Mouse (Mus musculus) embryonic facial prominence, embryonic 12.5 days (tissue): ENCODE data around the gene Flt3l. TPM values are rescaled to one million over a fixed set of nuclear protein-coding genes. Genes with fewer than 3 reads are reported as not detected.

Experiments
- ATAC-seq: fragments of 200-750 bp; cut with Nextera tagmentation; 2 replicates; pipeline ENCODE4 v1.8.0; 2017; ENCODE audit not compliant: insufficient number of reproducible peaks, insufficient read depth, low FRiP score, low TSS enrichment
- H3K27ac ChIP-seq: fragments of 300-500 bp; sonication (generic); 2 replicates; pipeline ENCODE4 v1.5.1; 2016; ENCODE audit warnings: mild to moderate bottlenecking
- H3K27me3 ChIP-seq: fragments of 300-500 bp; sonication (generic); 2 replicates; pipeline ENCODE4 v1.6.1; 2016; ENCODE audit warnings: mild to moderate bottlenecking, moderate library complexity
- H3K36me3 ChIP-seq: fragments of 300-500 bp; sonication (generic); 2 replicates; pipeline ENCODE4 v1.6.1; 2016; ENCODE audit warnings: mild to moderate bottlenecking
- H3K4me1 ChIP-seq: fragments of 300-500 bp; sonication (generic); 2 replicates; pipeline ENCODE4 v1.6.1; 2016
- H3K4me2 ChIP-seq: fragments of 300-500 bp; sonication (generic); replicated peaks from 2 replicates; pipeline ENCODE4 v1.6.1; 2016; ENCODE audit warnings: mild to moderate bottlenecking, moderate library complexity
- H3K4me3 ChIP-seq: fragments of 300-500 bp; sonication (generic); 2 replicates; pipeline ENCODE4 v1.5.1; 2016; ENCODE audit warnings: mild to moderate bottlenecking
- H3K9ac ChIP-seq: fragments of 300-500 bp; sonication (generic); 2 replicates; pipeline ENCODE4 v1.6.1; 2016; ENCODE audit warnings: mild to moderate bottlenecking, moderate library complexity
- H3K9me3 ChIP-seq: fragments of 300-500 bp; sonication (generic); 2 replicates; pipeline ENCODE4 v1.6.1; 2016; ENCODE audit warnings: mild to moderate bottlenecking, moderate library complexity
- WGBS: fragments of 180-500 bp; shearing (Covaris S2); methylation state at CpG from one replicate; pipeline ENCODE4 v1.1.7; 2016; 5-methylcytosine and 5-hydroxymethylcytosine counted together
- polyA plus RNA-seq: library from polyadenylated mRNA; unstranded; fragments of >200 nt; fragmentation: Nextera tagmentation; extraction: Ambion mirVana; gene quantifications from 2 replicates; pipeline ENCODE4 v1.2.1, GENCODE M21; 2016

The Flt3l gene
- polyA plus RNA-seq, 1 experiment from 2014 or later: 1.1 TPM

DNA sequence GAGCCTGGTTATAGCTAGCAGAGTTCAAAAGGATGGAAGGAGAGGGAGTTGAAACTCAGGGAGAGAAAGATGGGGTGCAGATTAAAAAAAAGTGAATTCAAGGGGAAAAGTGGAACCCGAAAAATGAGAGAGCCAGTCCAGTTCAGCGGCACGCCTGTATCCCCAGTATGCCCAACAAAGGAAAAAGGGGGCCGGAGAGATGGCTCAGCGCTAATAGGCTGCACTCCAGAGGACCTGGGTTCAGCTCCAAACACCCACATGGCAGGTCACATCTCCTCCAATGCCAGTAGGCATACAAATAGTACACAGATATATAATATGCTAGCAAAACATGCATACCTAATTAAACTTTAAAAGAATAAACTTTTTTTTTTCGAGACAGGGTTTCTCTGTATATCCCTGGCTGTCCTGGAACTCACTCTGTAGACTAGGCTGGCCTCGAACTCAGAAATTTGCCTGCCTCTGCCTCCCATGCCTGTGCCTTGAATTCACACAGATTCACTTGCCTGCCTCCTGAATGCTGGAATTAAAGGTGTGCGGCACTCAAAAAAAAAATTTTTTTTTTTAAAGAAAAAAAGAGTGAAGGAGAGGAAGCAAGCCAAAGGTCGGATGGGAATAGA is 26.9 kb upstream of the Flt3l start:
- Histone ChIP-seq H3K9me3 (no peaks in the 10 kb centered on the region), H3K4me2 (no peak overlapping the region), H3K27ac (no peak overlapping the region), H3K4me3 (peak overlapping the region; percentile 36; the same call in 1 of the 2 replicates), H3K4me1 (peaks cover 4% of the 10 kb centered on the region; the same call in 1 of the 2 replicates), H3K27me3 (peaks cover 57% of the 10 kb centered on the region), H3K36me3 (peaks cover 31% of the 10 kb centered on the region), H3K9ac (no peak overlapping the region)
- no peak for ATAC-seq
- WGBS: 74% methylated on average over 9 of the region's 9 CpGs

DNA sequence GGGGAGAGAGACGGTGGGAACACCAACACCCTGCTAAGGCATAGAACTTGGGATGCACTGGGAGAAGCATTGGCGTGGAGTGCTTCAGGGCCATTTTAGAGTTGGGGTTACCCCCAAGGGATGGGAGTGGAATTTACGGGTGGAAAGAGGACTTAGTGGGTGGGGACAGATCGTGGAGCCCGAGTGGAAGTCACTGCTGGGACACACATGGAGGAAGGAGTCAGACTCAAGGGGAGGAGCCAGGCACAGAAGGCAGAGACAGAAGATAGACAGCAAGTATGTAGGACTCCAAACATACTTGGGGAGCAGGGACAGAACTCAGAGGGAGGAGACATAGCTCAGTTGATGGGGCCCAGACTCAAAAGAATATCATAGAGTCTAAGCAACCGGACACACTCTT is 26.3 kb upstream of the Flt3l start:
- H3K4me2 ChIP-seq: peak overlapping the region; percentile 69
- peaks cover 4% of the 10 kb centered on the region; the same call in 1 of the 2 replicates for H3K4me1 ChIP-seq
- ATAC-seq: peak; percentile 1; the same call in 1 of the 2 replicates
- no peak overlapping the region for H3K27ac ChIP-seq
- H3K4me3 ChIP-seq: peak overlapping the region; percentile 33
- no peaks in the 10 kb centered on the region for H3K9me3 ChIP-seq
- H3K9ac ChIP-seq: 0 out of 2 replicates have a peak overlapping the region, but pooled peaks have one; percentile 21
- H3K27me3 ChIP-seq: peaks cover 52% of the 10 kb centered on the region
- H3K36me3 ChIP-seq: peaks cover 37% of the 10 kb centered on the region
- WGBS: 27% methylated on average over 6 of the region's 6 CpGs

DNA sequence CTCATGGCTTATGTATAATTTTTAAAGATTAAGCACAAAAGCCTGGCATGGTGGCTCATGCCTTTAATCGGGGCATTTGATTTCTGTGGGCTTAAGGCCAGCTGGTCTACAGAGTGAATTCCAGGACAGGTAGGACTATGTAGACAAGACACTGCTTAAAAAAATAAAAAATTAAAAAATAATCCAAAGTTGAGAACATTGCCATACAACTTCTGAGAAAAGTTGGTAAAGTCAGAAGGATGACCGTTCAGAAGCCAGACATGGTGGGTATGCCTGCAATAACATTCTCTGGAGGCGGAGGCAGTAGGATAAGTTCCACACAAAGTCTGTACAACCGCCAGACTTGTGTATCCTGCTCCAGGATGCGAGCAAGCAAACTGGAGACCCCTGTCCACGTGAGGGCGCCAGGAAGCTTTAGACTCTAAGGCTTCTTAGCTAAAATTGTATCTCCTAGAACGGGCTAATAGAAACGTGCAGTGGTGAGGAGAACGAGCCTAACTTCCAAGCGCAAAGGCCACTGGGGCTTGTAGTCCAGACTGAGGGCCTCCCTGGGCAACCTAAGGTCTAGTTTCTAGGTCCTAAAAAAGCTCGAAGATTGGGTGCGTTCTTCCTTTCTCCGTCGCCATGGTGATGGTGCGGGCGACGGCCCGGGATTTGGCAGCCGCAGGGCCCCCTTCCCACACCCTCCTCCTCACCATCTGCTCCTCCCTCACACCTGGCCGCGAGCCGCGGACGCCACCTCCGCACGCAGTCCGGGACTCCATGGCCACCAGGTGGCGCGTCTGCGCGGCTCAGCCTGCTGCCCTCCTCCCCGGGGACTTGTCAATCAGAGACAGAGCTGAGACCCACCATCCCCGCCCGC is 25.6 kb upstream of the Flt3l start:
- WGBS: 5% methylated on average over 35 of the region's 35 CpGs
- Histone ChIP-seq H3K9ac (peak overlapping the region; percentile 32; the same call in 1 of the 2 replicates), H3K4me1 (peaks cover 4% of the 10 kb centered on the region; the same call in 1 of the 2 replicates), H3K27ac (no peak overlapping the region), H3K27me3 (peaks cover 45% of the 10 kb centered on the region), H3K4me3 (peak overlapping the region; percentile 33), H3K4me2 (peak overlapping the region; percentile 69), H3K9me3 (no peaks in the 10 kb centered on the region), H3K36me3 (peaks cover 41% of the 10 kb centered on the region)
- peak; percentile 87 for ATAC-seq

DNA sequence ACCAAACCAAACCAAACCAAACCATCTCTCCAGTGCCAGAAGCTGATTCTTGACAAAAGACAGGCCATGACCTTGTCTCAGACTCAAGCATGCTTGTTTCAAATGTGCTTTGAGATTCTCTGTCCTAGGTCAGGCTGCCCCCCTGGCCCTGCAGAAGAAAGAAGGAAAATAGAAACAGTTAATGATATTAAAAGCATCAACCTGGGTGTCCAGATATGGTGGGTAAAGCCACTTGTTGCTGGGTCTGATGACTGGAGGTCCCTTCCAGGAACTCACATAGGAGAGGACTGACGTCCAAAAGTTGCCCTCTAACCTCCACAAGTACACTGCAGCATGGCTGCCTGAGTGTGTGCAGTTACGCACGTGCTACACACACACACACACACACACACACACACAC is 24.6 kb upstream of the Flt3l start:
- no peak for ATAC-seq
- H3K4me3 ChIP-seq: no peak overlapping the region
- H3K9me3 ChIP-seq: no peaks in the 10 kb centered on the region
- H3K9ac ChIP-seq: no peak overlapping the region
- no peak overlapping the region for H3K4me2 ChIP-seq
- 89% methylated on average over 3 of the region's 3 CpGs for WGBS
- H3K27ac ChIP-seq: no peak overlapping the region
- peaks cover 36% of the 10 kb centered on the region for H3K27me3 ChIP-seq
- H3K36me3 ChIP-seq: peaks cover 41% of the 10 kb centered on the region
- H3K4me1 ChIP-seq: peaks cover 4% of the 10 kb centered on the region; the same call in 1 of the 2 replicates

DNA sequence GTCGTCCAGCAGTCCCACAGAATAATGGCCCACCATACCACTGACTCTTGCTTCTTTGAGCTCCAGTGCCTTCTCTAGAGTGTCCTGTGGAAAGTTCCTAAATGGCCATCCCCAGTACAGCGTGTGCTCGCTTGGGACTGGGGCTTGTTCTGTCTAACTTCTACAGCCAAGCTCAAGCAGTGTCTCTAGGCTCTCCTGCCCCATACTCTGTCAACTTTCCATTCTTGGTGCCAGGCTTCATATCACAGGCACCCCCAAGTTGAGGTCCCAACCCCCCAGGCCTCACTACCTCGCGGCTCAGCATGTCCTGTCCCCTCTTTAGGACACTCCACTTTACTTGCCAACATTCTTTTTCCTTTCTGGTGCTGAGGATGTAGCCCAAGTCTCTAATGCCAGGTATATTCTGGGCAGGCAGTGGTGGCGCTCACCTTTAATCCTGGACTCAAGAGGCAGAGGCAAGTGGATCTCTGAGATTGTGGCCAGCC is 24.1 kb upstream of the Flt3l start:
- 92% methylated on average over 6 of the region's 6 CpGs for WGBS
- Histone ChIP-seq H3K27ac (no peak overlapping the region), H3K9ac (no peak overlapping the region), H3K36me3 (peaks cover 41% of the 10 kb centered on the region), H3K4me2 (no peak overlapping the region), H3K4me3 (no peak overlapping the region), H3K9me3 (no peaks in the 10 kb centered on the region), H3K27me3 (peaks cover 30% of the 10 kb centered on the region), H3K4me1 (peaks cover 4% of the 10 kb centered on the region; the same call in 1 of the 2 replicates)
- no peak for ATAC-seq

DNA sequence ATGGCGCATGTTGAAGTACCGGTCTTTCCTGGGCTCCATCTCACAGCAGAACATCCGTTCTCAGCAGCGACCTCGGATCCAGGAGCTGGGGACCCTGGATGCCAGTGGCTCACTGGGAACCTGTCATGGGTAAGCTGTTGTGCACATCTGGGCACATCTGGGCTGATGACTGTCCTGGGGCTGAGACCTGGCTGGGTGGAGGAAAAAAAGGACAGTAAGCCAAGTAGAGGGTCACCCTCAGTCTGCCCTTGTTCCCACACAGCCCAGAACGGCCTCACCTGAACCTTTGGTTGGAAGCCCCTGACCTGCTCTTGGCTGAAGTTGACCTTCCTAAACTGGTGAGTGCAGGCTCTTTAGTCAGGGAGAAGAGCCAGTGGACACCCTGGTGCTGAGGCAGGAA is 22.8 kb upstream of the Flt3l start:
- Histone ChIP-seq H3K4me3 (no peak overlapping the region), H3K9me3 (no peaks in the 10 kb centered on the region), H3K27ac (no peak overlapping the region), H3K4me2 (no peak overlapping the region), H3K9ac (no peak overlapping the region), H3K27me3 (peaks cover 17% of the 10 kb centered on the region), H3K36me3 (peaks cover 41% of the 10 kb centered on the region), H3K4me1 (peaks cover 4% of the 10 kb centered on the region; the same call in 1 of the 2 replicates)
- no peak for ATAC-seq
- WGBS: 92% methylated on average over 6 of the region's 6 CpGs

DNA sequence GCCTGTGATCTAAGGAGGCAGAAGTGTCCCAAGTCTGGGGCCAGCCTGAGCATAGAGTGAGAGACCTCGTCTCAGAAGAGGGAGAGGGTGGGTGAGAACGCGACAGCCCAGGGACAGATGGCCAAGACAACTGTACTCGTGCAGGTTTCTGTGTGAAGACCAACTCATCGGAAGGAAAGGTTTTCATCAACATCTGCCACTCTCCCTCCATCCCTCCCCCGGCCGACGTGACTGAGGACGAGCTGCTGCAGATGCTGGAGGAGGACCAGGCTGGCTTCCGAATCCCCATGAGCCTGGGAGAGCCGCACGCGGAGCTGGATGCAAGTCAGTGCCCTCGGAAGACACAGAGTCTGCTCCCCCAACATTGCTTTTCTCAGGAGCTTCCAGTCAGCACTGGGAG is 21.2 kb upstream of the Flt3l start:
- Histone ChIP-seq H3K9ac (no peak overlapping the region; the same call in 1 of the 2 replicates), H3K4me2 (no peak overlapping the region), H3K27ac (no peak overlapping the region), H3K4me3 (no peak overlapping the region), H3K36me3 (peaks cover 41% of the 10 kb centered on the region), H3K4me1 (peaks cover 7% of the 10 kb centered on the region), H3K9me3 (no peaks in the 10 kb centered on the region), H3K27me3 (peaks cover 2% of the 10 kb centered on the region; the same call in 1 of the 2 replicates)
- ATAC-seq: no peak
- 86% methylated on average over 14 of the region's 14 CpGs for WGBS

DNA sequence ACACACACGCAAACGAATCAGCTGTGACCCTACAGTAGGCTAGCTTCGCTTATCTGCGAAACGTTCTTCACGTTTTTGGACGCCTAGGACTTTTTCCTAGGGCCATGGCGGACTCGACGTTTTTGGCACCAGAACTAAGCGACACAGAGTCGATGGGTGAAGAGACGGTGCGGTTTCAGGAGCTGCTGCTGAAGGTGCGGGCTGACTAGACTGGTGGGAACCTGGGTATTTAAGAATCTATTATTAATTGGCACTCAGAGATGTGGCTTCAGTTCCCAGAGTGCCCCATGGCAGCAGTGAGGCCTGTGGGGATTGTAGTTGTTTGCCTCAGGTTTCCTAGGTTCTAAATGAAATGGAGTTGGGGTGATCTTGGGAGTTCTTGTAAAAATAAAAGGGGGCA is 20.0 kb upstream of the Flt3l start:
- no peak for ATAC-seq
- Histone ChIP-seq H3K27ac (no peak overlapping the region), H3K4me1 (peaks cover 8% of the 10 kb centered on the region), H3K27me3 (no peaks in the 10 kb centered on the region), H3K9me3 (no peaks in the 10 kb centered on the region), H3K4me2 (no peak overlapping the region), H3K4me3 (no peak overlapping the region), H3K9ac (no peak overlapping the region), H3K36me3 (peaks cover 40% of the 10 kb centered on the region)
- WGBS: 95% methylated on average over 15 of the region's 15 CpGs

DNA sequence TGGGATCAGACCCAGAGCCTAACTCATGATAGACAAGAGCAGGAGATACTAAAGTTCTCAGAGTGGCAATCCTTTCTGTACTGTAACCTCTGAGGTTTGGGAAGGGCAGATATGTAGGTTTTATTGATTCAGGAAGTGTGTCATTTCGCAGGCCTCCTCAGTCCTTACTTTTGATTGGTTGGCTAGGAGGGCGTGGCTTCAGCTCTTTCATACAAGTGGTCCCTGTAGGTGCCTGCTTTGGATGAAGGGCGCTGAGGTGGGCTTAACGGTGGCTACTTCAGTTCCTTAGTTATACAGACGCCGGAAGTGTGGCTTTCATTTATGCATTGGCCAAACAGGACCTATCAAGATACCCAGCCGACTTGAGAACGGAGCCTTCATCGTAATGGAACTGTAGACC is 19.4 kb upstream of the Flt3l start:
- 82% methylated on average over 9 of the region's 9 CpGs for WGBS
- Histone ChIP-seq H3K36me3 (peaks cover 34% of the 10 kb centered on the region), H3K9me3 (no peaks in the 10 kb centered on the region), H3K9ac (no peak overlapping the region), H3K4me1 (peaks cover 14% of the 10 kb centered on the region), H3K27me3 (no peaks in the 10 kb centered on the region), H3K27ac (no peak overlapping the region), H3K4me3 (no peak overlapping the region), H3K4me2 (peak overlapping the region; percentile 74; the same call in 1 of the 2 replicates)
- no peak for ATAC-seq

DNA sequence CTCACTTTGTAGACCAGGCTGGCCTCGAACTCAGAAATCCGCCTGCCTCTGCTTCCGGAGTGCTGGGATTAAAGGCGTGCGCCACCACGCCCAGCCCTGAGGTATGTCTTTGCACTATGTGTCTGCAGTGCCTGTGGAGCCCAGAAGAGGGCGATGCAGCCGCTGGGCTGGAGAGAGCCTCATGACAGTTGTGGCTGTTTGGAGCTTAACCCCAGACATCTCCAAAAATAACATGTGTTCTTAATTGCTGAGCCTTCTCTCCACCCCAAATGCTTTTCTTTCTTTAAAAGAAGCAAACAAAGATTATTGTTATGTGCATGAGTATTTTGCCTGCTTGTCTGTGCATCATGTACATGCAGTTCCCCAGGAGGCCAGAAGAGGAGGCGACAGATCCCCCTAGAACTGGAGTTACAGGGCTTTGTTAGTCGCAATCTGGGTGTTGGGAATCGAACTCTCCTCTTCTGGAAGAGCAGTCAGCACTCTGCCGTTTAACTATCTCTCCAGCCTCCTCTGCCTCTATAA is 18.8 kb upstream of the Flt3l start:
- no peak overlapping the region; the same call in 1 of the 2 replicates for H3K9ac ChIP-seq
- no peaks in the 10 kb centered on the region for H3K27me3 ChIP-seq
- 79% methylated on average over 12 of the region's 12 CpGs for WGBS
- H3K27ac ChIP-seq: peak overlapping the region; percentile 95; the same call in 1 of the 2 replicates
- ATAC-seq: no peak
- H3K4me1 ChIP-seq: peaks cover 16% of the 10 kb centered on the region
- peak overlapping the region; percentile 74 for H3K4me2 ChIP-seq
- peaks cover 28% of the 10 kb centered on the region for H3K36me3 ChIP-seq
- peak overlapping the region; percentile 60 for H3K4me3 ChIP-seq
- H3K9me3 ChIP-seq: no peaks in the 10 kb centered on the region

DNA sequence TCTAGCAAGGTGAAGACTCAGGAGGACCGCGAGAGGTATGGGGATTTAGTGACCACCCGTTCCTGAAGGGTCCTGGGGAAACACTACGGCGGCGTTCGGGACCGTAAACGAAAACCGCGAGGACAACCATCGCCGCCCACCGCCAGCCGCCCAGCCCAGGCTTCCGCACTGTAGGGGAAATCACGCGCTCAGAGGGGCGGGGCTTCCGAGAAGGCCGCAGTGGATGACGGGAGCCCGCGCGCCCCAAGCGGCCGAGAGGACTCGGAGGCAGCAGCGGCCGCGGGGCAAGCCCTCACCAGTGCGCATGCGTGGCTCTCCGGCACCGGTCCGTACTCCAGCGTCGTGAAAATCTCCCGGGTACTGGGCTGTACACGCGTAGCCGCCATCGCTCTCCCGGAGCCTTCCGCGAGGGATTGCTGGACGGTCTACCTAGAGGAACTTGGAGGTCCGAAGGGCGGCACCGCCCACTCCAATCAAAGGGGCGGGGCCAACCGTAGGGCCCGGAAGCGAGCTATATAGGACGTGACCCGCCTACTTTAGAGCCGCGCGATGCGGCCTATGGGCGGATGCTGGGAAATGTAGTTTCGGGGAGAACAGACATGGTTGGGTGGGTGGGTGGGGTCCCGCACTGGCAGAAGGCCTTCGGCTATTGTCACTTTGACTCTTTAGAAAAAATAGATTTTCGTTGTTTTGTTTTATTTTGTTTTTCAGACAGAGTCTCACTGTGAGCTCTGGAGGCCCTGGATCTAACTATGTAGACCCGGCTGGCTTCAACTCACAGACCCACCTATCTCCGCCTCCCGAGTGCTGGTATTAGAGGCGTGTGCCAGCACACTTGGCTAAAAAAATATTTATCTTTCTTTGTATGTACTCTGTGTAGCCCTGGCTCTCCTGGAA is 18.1 kb upstream of the Flt3l start, which contains the start of the genes Pih1d1 and Aldh16a1:
Pih1d1 (plus strand) TSS at position 208 of the 897 bp plus-strand sequence.
Aldh16a1 (minus strand) TSS at position 489 of the 897 bp plus-strand sequence.
- H3K9me3 ChIP-seq: no peaks in the 10 kb centered on the region
- 5% methylated on average over 68 of the region's 69 CpGs for WGBS
- H3K4me1 ChIP-seq: peaks cover 16% of the 10 kb centered on the region
- peak within 1 kb of the TSS; percentile 60 for H3K4me3 ChIP-seq
- peaks cover 22% of the 10 kb centered on the region for H3K36me3 ChIP-seq
- H3K9ac ChIP-seq: peak within 1 kb of the TSS; percentile 78
- peak; percentile 94 for ATAC-seq
- peak within 1 kb of the TSS; percentile 95 for H3K27ac ChIP-seq
- H3K4me2 ChIP-seq: peak within 1 kb of the TSS; percentile 74
- no peaks in the 10 kb centered on the region for H3K27me3 ChIP-seq
